Comparison of ENCODE assay signal across 9 mouse cellular contexts in genomic region chr14:50061590-50061954, GRCm38 (mm10). TPM values are rescaled to one million over a fixed set of nuclear protein-coding genes. Genes with fewer than 3 reads are reported as not detected.
DNase-seq lines count a peak whose midpoint lies in the region; ATAC-seq lines count a peak whose summit lies in the region.
"Had no signal": no experiment of that assay in that cellular context is flagged by ENCODE, and none has a peak within 500 bp of the region (broad histone marks: within the 10 kb centered on the region; RNA-seq: fewer than 3 reads in every experiment).

No protein-coding gene starts in this region.

- peak overlapping the region; percentile 77 for H3K4me2 ChIP-seq in hindbrain, embryonic 16.5 days (ENCODE audit: low read length)
- H3K4me2 ChIP-seq in midbrain, embryonic 11.5 days, result peak overlapping the region; percentile 70

- no peaks in the 10 kb centered on the region for H3K27me3 ChIP-seq in heart, embryonic 10.5 days (ENCODE audit: insufficient read depth, poor library complexity, severe bottlenecking)
- H3K27me3 ChIP-seq in hindbrain, embryonic 16.5 days (replicated peaks; ENCODE audit: control insufficient read depth, insufficient read depth, low read length), result no peaks in the 10 kb centered on the region
- no peaks in the 10 kb centered on the region for H3K27me3 ChIP-seq in midbrain, embryonic 11.5 days (ENCODE audit: control insufficient read depth, insufficient read depth, low read length)

- peak; percentile 29; the same call in 1 of the 2 replicates for ATAC-seq in hindbrain, embryonic 16.5 days
- ATAC-seq in midbrain, embryonic 11.5 days (ENCODE audit: low FRiP score), result peak; percentile 33

- peak overlapping the region; percentile 79 for H3K9ac ChIP-seq in hindbrain, embryonic 16.5 days (ENCODE audit: low read depth, low read length)
- peak overlapping the region; percentile 77 for H3K9ac ChIP-seq in midbrain, embryonic 11.5 days (ENCODE audit: low read length)

- peak overlapping the region; percentile 92 for H3K27ac ChIP-seq in heart, embryonic 10.5 days
- H3K27ac ChIP-seq in hindbrain, embryonic 16.5 days (ENCODE audit: low read depth, low read length), result peak overlapping the region; percentile 85
- H3K27ac ChIP-seq in midbrain, embryonic 11.5 days (ENCODE audit: low read depth, low read length), result no peak overlapping the region

- under 1% methylated on average over 13 of the region's 13 CpGs for WGBS in heart, embryonic 10.5 days
- 0% methylated on average over 13 of the region's 13 CpGs for WGBS in hindbrain, embryonic 16.5 days
- 0% methylated on average over 10 of the region's 13 CpGs for WGBS in midbrain, embryonic 11.5 days

- no peaks in the 10 kb centered on the region for H3K4me1 ChIP-seq in heart, embryonic 10.5 days
- H3K4me1 ChIP-seq in hindbrain, embryonic 16.5 days (ENCODE audit: control insufficient read depth, insufficient read depth, low read depth, low read length), result no peaks in the 10 kb centered on the region; the same call in 1 of the 2 replicates
- H3K4me1 ChIP-seq in midbrain, embryonic 11.5 days (ENCODE audit: control insufficient read depth, insufficient read depth, low read length), result no peaks in the 10 kb centered on the region

- peak overlapping the region; percentile 76 for H3K4me3 ChIP-seq in heart, embryonic 10.5 days
- peak overlapping the region; percentile 80 for H3K4me3 ChIP-seq in hindbrain, embryonic 16.5 days (ENCODE audit: low read length)
- H3K4me3 ChIP-seq in midbrain, embryonic 11.5 days (ENCODE audit: low read depth, low read length), result peak overlapping the region; percentile 68

- no peak for DNase-seq in heart, embryonic 10.5 days (ENCODE audit: low spot score)
- no peak for DNase-seq in heart, adult 9 months (ENCODE audit: low spot score in 2 of 2)
- DNase-seq in spleen, postnatal 10 days (ENCODE audit: low spot score in 2 of 2), result peak; percentile 4 to 17
- no peak for DNase-seq in spleen, adult 18-20 months
- no peak for DNase-seq in midbrain, embryonic 11.5 days (ENCODE audit: low spot score, missing footprints)
- DNase-seq in layer of hippocampus, adult 11-12 months (ENCODE audit: low spot score), result no peak
- no peak for DNase-seq in gastrocnemius, postnatal 4 days (ENCODE audit: low spot score in 2 of 2)

- no peaks in the 10 kb centered on the region for H3K9me3 ChIP-seq in heart, embryonic 10.5 days
- no peaks in the 10 kb centered on the region for H3K9me3 ChIP-seq in hindbrain, embryonic 16.5 days (ENCODE audit: control insufficient read depth, low read length)
- no peaks in the 10 kb centered on the region for H3K9me3 ChIP-seq in midbrain, embryonic 11.5 days (ENCODE audit: control insufficient read depth, low read length)

- no peaks in the 10 kb centered on the region for H3K36me3 ChIP-seq in heart, embryonic 10.5 days
- no peaks in the 10 kb centered on the region for H3K36me3 ChIP-seq in hindbrain, embryonic 16.5 days (ENCODE audit: control insufficient read depth, insufficient read depth, low read length)
- H3K36me3 ChIP-seq in midbrain, embryonic 11.5 days (ENCODE audit: control insufficient read depth, insufficient read depth, low read length), result no peaks in the 10 kb centered on the region

RNA-seq across cellular contexts. Expression of gene Olfr725, which starts 21.4 kb away (rescaled TPM):
- not detected in 2 replicates for polyA plus RNA-seq in heart, embryonic 10.5 days (2016; fragmentation: Nextera tagmentation; extraction: Ambion mirVana)
- not detected in 2 replicates for polyA plus RNA-seq in hindbrain, embryonic 16.5 days (2015; fragmentation: Nextera tagmentation; extraction: Ambion mirVana)
- polyA plus RNA-seq in midbrain, embryonic 11.5 days (2014; fragmentation: Nextera tagmentation; extraction: Ambion mirVana), result not detected in 2 replicates
- not detected for total RNA-seq in gastrocnemius, postnatal 4 days (2021)
- total RNA-seq: gastrocnemius, postnatal 36 days had no signal

RNA-seq across cellular contexts. Expression of gene Olfr726, which starts 29.2 kb away (rescaled TPM):
- polyA plus RNA-seq in heart, embryonic 10.5 days (2016; fragmentation: Nextera tagmentation; extraction: Ambion mirVana), result not detected in 2 replicates
- not detected in 2 replicates for polyA plus RNA-seq in hindbrain, embryonic 16.5 days (2015; fragmentation: Nextera tagmentation; extraction: Ambion mirVana)
- not detected in 2 replicates for polyA plus RNA-seq in midbrain, embryonic 11.5 days (2014; fragmentation: Nextera tagmentation; extraction: Ambion mirVana)
- total RNA-seq in gastrocnemius, postnatal 4 days (2021), result not detected
- total RNA-seq: gastrocnemius, postnatal 36 days had no signal

Comparison
In these comparisons a context has a peak if more than half of its experiments do, and no peak if none do; other contexts are left out.
1. DNase-seq: peak in spleen, postnatal 10 days (2 of 2); none in heart, embryonic 10.5 days (single experiment), heart, adult 9 months (0 of 2), spleen, adult 18-20 months (0 of 2), midbrain, embryonic 11.5 days (single experiment), layer of hippocampus, adult 11-12 months (single experiment) and gastrocnemius, postnatal 4 days (0 of 2).
2. Peak in every context shown above with its lines, with median percentiles within 50 percentile points of each other: H3K4me3 ChIP-seq.